Mouse (Mus musculus) C2C12 (cell line): ENCODE data around the gene Cdc42bpa. TPM values are rescaled to one million over a fixed set of nuclear protein-coding genes. Genes with fewer than 3 reads are reported as not detected.

Experiments
- H3K27me3 ChIP-seq: one replicate; pipeline ENCODE4 v1.6.1; 2011; ENCODE audit not compliant: control insufficient read depth, insufficient read depth, insufficient read length
- H3K36me3 ChIP-seq: one replicate; pipeline ENCODE4 v1.6.1; 2011; ENCODE audit not compliant: control insufficient read depth, insufficient read depth
- H3K4me3 ChIP-seq: one replicate; pipeline ENCODE4 v1.5.1; 2011; ENCODE audit warnings: mild to moderate bottlenecking, control low read depth; ENCODE audit not compliant: poor library complexity, insufficient read depth, severe bottlenecking
- H3K79me2 ChIP-seq: one replicate; pipeline ENCODE4 v1.6.1; 2011; ENCODE audit not compliant: control insufficient read depth, insufficient read depth
- H3K79me3 ChIP-seq: one replicate; pipeline ENCODE4 v1.6.1; 2011; ENCODE audit warnings: low read depth, control low read depth
- H3ac ChIP-seq: one replicate; pipeline ENCODE3; 2011; ENCODE audit warnings: low read depth; ENCODE audit not compliant: control insufficient read depth, insufficient read length
- CEBPB ChIP-seq: IDR thresholded peaks from one replicate; pipeline ENCODE4 v1.6.1; 2011; ENCODE audit warnings: low read depth, mild to moderate bottlenecking, control low read depth, moderate library complexity
- CTCF ChIP-seq: IDR thresholded peaks from one replicate; pipeline ENCODE4 v1.5.1; 2011; ENCODE audit not compliant: control insufficient read depth, insufficient read depth, insufficient read length
- FOSL1 ChIP-seq: IDR thresholded peaks from one replicate; pipeline ENCODE4 v1.8.0; 2011; ENCODE audit warnings: mild to moderate bottlenecking, low read length; ENCODE audit not compliant: poor library complexity, insufficient read depth, severe bottlenecking
- MAX ChIP-seq: IDR thresholded peaks from one replicate; pipeline ENCODE4 v1.6.1; 2011; ENCODE audit warnings: mild to moderate bottlenecking, control low read depth
- MYOD1 ChIP-seq: IDR thresholded peaks from one replicate; pipeline ENCODE4 v1.6.1; 2011; ENCODE audit warnings: low read depth; ENCODE audit not compliant: control insufficient read depth, insufficient read length
- MYOG ChIP-seq: IDR thresholded peaks from one replicate; pipeline ENCODE4 v1.6.1; 2011; ENCODE audit not compliant: control insufficient read depth, insufficient read length; ENCODE audit errors: extremely low read depth
- USF1 ChIP-seq: IDR thresholded peaks from one replicate; pipeline ENCODE4 v1.6.1; 2011; ENCODE audit warnings: low read depth, mild to moderate bottlenecking, control low read depth, moderate library complexity
- polyA plus RNA-seq: library from polyadenylated mRNA; unstranded; fragments of >200 nt; fragmentation: generic; extraction: Trizol; gene quantifications from one replicate; pipeline ENCODE4 v1.2.1, GENCODE M21; 2012; ENCODE audit warnings: missing spikeins

Gene Cdc42bpa
- polyA plus RNA-seq, 1 experiment, result 10.7 TPM

DNA sequence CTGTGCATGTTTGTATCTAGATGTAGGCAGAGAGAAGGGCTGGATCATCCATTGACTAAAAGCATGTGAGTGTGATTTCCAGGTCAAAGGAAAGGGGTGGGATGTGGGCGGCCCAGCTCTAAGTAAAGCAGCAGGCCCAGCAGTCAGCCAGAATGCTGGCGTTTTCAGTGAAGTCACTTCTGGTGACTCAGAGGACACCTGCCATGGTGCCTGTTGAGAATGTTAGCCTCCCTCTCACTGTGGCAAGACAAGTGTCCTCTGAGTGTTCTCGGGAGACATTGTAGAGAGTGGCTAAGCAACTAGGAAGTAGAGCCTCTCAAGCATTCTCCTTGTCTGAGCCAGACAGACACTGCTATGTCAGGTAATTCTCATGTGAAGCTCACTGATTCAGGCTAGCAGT lies 144.3 kb downstream of the Cdc42bpa start:
- Histone ChIP-seq H3K79me3 (no peaks in the 10 kb centered on the region), H3K36me3 (peaks cover 6% of the 10 kb centered on the region), H3K4me3 (no peak overlapping the region), H3K79me2 (no peaks in the 10 kb centered on the region), H3ac (no peak overlapping the region), H3K27me3 (no peaks in the 10 kb centered on the region)
- TF ChIP-seq MYOD1 (no peak), CEBPB (no peak), MYOG (no peak), CTCF (no peak), USF1 (no peak), FOSL1 (no peak)

DNA sequence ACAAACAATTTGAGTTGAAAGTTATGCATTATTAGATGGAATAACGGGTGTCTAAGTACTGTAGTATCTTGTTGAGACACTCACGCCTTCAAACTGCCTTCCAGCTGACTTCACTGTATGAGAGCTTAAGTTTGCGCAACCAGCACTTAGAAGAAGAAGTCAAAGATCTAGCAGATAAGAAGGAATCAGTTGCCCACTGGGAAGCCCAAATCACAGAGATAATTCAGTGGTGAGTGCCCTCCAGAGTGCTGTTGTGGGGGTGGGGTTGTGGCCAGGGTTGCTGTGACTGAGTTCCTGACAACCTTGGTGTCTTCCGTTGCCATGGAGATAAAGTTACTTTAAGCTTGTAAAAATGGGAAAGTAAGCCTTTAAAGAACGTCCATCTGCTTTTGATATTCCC lies 148.8 kb downstream of the Cdc42bpa start:
- Histone ChIP-seq H3K4me3 (no peak overlapping the region), H3K27me3 (no peaks in the 10 kb centered on the region), H3K79me3 (no peaks in the 10 kb centered on the region), H3K79me2 (no peaks in the 10 kb centered on the region), H3K36me3 (peaks cover 12% of the 10 kb centered on the region), H3ac (no peak overlapping the region)
- no peak for TF ChIP-seq MYOD1
- peak; percentile 45 for TF ChIP-seq CEBPB

DNA sequence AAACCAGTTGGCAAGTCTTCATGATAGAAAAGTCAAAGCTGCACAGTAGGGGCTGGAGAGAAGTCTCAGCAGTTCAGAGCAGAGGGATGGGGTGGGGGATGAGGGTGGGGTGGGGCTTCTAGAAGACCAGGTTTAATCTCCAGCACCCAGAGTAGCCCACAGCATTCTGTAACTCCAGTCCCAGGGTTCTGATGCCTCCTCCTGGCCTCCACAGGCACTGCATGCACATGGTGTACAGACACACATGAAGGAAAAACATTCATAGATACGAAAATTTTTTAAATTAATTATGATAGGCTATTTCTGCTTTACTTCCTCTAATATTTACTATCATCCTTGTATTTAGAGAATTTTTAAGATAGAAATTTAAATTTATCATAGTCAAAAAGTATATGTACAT lies 156.3 kb downstream of the Cdc42bpa start:
- Histone ChIP-seq H3K27me3 (no peaks in the 10 kb centered on the region), H3K4me3 (no peak overlapping the region), H3K79me2 (no peaks in the 10 kb centered on the region), H3ac (no peak overlapping the region), H3K79me3 (no peaks in the 10 kb centered on the region), H3K36me3 (peaks cover 20% of the 10 kb centered on the region)
- no peak for TF ChIP-seq MYOD1
- TF ChIP-seq USF1, result no peak
- TF ChIP-seq FOSL1, result no peak
- TF ChIP-seq CTCF, result peak; percentile 5
- no peak for TF ChIP-seq CEBPB

DNA sequence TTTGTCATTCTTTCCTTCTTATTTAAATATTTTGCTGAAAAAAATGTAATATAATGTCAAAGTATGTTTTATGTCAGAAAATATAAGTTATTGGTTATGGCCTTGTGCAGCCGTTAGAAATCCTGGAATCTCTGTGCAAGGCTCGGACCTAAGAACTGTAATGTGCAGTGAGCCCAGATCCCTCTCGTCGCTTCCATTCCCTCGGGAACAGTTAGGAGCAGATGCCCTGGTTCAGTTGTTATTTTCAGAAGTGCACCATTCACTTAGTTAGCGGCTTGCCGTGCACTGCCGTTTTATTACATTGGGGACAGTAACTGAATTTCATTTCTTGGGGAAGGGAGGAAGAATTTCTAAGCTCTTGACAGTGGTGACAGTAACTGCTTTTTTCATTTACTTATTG lies 158.0 kb downstream of the Cdc42bpa start:
- no peak overlapping the region for H3ac ChIP-seq
- H3K4me3 ChIP-seq, result no peak overlapping the region
- TF ChIP-seq MYOD1, result no peak
- H3K36me3 ChIP-seq, result peaks cover 20% of the 10 kb centered on the region
- no peaks in the 10 kb centered on the region for H3K79me2 ChIP-seq
- no peaks in the 10 kb centered on the region for H3K27me3 ChIP-seq
- no peaks in the 10 kb centered on the region for H3K79me3 ChIP-seq

DNA sequence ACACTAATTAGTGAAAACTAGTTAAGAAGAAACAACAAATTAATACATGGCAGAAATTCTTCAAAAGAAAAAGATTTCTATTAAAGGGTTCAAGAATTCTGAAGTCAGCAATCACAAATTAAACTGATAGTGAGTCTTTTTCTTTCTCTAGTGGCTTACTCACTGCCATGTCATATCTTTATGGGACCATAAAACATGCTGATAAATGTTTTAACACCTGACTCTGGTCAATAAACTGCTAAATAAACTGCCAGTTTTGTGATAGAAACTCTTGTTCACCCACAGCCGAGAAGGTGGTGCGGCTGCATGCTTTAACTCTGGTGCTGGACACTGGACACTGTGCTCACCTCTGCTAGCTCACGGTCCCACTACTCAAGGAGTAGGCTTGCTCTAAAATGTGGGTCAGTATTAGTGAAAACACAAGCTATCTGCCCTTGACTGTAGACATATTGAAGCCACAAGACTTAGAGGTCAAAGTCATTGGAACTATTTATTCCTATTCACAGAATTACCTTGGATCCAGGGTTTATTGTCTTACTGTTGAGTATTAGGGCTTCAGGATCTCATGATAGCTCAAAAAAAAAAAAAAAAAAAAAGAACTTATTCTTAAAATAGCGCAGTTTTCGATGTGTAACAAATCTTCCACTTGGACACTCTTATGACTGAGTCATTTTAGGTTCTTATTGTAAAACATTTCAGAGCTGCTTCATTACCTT lies 168.0 kb downstream of the Cdc42bpa start:
- Histone ChIP-seq H3K27me3 (no peaks in the 10 kb centered on the region), H3K4me3 (no peak overlapping the region), H3K79me3 (no peaks in the 10 kb centered on the region), H3K79me2 (no peaks in the 10 kb centered on the region), H3ac (no peak overlapping the region), H3K36me3 (peaks cover 13% of the 10 kb centered on the region)
- TF ChIP-seq MYOD1 (no peak), MYOG (no peak), USF1 (no peak), CEBPB (no peak), FOSL1 (no peak), MAX (no peak), CTCF (no peak)

DNA sequence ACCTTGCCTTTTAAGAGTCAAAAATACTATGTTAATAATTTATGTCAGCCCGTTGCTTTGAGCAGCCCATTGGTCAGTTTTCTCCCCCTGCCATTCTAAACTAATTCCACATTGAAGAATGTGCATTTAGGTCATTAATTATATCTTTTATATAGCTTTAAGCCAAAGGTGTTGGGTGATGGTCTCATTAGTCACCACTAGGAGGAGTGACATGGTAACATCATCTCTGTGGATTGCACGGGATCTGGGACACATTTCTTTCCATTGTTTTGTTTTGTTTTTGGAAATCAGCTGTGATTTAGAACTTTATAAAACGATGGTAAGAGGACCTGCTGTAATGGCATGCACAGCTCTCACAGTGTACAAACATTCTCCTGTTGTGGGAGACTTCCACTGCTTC lies 171.1 kb downstream of the Cdc42bpa start:
- Histone ChIP-seq H3K79me2 (no peaks in the 10 kb centered on the region), H3K4me3 (no peak overlapping the region), H3ac (no peak overlapping the region), H3K79me3 (no peaks in the 10 kb centered on the region), H3K27me3 (no peaks in the 10 kb centered on the region), H3K36me3 (peaks cover 9% of the 10 kb centered on the region)
- TF ChIP-seq CEBPB, result no peak
- TF ChIP-seq MYOD1, result no peak
- no peak for TF ChIP-seq CTCF
- TF ChIP-seq FOSL1, result no peak
- TF ChIP-seq USF1, result no peak
- no peak for TF ChIP-seq MAX
- no peak for TF ChIP-seq MYOG
